Mouse (Mus musculus) embryo, embryonic 11.5 days (tissue): ENCODE measurements around the gene Alox12e.
"Not testable (repeated sequence)": the region's sequence is repeated elsewhere in the genome, so short reads cannot be mapped to it uniquely, and the experiment has no call there.

Experiments
- DNase-seq: peaks from one replicate; pipeline ENCODE4 v3.0.0-alpha.2; 2012; ENCODE audit warnings: low read depth, low spot score

Gene Alox12e

GRCm38 (mm10) chr11:70322528-70322927 lies at the start of gene Alox12e:
Gene Alox12e, minus strand, starts transcription at chr11:70322628.
- DNase-seq, result no peak

GRCm38 (mm10) chr11:70368626-70369025 lies 46.2 kb upstream of the Alox12e start:
- DNase-seq, result not testable (repeated sequence)

- not testable (repeated sequence) for DNase-seq
These were observed 45.3 kb upstream of the Alox12e start for GRCm38 (mm10) chr11:70367701-70368100.

GRCm38 (mm10) chr11:70351868-70352267 lies 29.4 kb upstream of the Alox12e start, which contains the start of gene Alox15:
Gene Alox15, minus strand, starts transcription at chr11:70352031.
- DNase-seq, result no peak

GRCm38 (mm10) chr11:70348630-70349029 lies 26.2 kb upstream of the Alox12e start:
- no peak for DNase-seq

GRCm38 (mm10) chr11:70347861-70348260 lies 25.4 kb upstream of the Alox12e start:
- no peak for DNase-seq

- no peak for DNase-seq
These were observed 23.1 kb upstream of the Alox12e start for GRCm38 (mm10) chr11:70345546-70345945.

DNA sequence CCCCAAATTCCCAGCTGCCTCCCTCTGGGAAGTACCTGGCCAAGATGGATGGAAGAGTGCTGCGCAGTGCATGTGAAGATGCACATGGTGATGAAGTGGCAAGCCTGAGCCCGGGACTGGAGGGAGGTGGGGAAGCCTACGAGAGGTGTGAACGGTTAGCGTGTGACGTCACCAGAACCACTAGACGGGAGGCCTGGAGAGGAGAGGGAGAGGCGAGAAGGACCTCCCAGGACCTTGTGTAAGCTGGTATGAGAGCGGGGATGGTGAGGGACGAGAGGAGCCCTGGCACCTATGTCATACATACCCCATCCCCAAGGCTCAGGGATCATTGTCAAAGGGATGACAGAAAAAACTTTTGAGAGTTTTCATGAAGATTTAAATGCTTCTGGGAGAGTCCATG lies 22.6 kb upstream of the Alox12e start:
- DNase-seq, result no peak

DNA sequence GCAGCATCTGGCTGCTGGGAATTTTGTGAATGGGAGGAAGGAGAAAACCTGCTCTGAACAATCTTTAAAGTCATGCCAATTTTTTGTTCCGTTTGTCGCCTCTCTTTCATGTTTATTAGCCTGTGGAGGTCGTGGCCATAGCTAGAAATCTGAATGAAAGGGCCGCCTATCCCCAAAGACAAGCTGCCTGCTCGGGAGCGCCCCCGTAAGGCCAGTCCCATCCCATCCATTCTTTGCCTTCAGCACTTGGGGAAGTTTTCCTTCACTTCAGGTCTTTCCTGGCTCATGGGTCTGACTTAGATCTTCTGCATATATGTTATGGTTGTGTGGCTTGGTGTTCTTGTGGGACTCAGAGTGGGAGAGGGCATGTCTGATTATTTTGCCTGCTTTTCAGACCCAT lies 17.1 kb upstream of the Alox12e start:
- no peak for DNase-seq

- DNase-seq, result peak; percentile 34
These were observed 12.0 kb upstream of the Alox12e start for GRCm38 (mm10) chr11:70334477-70334876.

DNA sequence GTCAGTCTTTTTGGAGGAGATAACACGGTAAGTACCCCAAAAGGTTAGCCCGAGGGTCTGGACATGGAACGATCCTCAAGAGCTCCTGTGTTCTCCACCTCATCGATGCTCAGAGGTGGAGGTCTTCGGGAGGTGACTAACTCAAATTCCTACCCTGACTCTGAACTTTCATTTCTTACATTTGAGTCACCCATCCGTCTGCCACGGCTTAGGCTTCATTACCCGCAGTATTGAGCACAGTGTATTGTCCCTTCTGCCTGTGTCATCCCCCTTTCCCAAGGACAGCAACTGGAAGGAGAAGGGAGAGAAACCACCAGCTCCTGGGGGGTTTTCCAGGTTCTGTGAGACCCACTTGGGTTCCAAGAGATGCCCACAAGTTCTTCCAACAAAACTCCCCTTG lies 2.3 kb upstream of the Alox12e start:
- no peak for DNase-seq

DNA sequence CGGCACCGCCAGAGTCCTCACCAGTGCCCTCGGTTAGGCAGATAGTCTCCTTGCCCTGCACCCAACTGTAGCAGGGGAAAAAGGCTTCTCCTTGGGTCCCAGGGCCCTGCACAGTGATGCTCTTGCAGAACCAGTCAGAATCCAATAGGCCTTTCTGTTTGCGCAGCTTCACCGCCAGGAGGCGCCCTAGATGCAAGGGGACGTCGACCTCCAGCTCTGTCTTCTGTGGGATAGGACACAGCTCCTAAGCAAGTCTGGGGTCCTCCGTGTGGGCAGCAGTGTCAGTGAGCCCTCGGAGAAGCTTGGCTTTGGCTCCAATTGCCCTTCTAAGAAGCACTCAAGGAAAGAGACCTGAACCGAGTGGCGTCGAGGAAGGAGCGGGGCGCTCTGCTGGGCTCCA lies 764 bp downstream of the Alox12e start:
- peak; percentile 30 for DNase-seq

DNA sequence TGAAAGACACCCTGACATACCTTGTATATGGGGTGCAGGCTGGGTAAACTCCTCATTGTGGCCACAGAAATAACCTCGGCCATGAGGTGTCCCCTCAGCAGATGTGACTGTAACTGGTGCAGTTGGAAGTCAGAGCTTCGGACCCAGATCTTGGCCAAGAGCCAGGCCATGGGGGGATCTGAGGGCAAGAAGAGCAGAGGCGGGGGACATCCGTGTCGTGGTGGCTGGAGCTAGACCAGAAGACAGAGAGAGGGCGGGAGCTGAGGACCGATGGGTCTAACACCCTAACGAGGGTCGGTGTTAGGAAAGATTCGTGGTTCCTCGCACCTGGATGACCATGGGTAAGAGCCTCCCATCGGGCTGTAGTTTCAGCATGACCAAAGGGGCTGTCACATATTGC lies 2.8 kb downstream of the Alox12e start:
- no peak for DNase-seq

- DNase-seq, result no peak
These were observed 8.6 kb downstream of the Alox12e start for GRCm38 (mm10) chr11:70313833-70314232.

DNA sequence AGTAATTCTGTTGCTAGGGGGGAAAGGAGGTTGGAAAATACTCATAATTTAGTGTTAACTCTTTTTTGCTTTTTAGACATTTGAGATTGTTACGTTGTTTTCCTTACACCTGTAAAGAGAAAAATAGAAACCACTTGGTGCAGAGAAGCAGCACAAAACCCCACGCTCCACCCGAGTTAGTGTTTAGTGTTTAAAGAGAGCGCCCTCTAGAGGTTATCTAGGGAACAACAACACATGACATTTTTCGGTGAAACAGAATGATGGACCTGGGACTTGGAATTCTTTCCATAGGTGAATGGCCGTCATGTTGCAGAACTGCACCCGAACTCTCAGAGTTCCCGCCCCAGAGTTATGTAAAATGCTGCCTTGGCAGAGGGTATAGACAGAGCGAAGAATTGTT lies 13.1 kb downstream of the Alox12e start:
- DNase-seq, result peak; percentile 20

DNA sequence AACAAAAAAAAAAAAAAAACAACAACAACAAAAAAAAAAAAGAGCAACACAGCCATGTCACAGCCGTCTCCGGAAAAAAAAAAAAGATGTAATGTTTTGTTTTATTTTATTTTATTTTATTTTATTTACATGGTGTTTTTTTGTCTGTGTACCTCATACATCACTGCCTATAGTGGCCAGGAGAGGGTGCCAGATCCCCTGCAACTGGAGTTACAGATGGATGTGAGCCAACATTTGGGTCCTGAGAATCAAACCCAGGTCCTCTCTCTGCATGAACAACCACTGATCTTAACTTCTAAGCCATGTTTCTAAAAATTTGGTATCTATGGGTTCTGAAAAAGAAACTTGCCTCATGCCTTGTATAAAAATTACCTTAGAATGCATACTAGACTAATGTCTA lies 14.1 kb downstream of the Alox12e start:
- DNase-seq, result no peak

- no peak for DNase-seq
These were observed 16.3 kb downstream of the Alox12e start for GRCm38 (mm10) chr11:70306159-70306558.

DNA sequence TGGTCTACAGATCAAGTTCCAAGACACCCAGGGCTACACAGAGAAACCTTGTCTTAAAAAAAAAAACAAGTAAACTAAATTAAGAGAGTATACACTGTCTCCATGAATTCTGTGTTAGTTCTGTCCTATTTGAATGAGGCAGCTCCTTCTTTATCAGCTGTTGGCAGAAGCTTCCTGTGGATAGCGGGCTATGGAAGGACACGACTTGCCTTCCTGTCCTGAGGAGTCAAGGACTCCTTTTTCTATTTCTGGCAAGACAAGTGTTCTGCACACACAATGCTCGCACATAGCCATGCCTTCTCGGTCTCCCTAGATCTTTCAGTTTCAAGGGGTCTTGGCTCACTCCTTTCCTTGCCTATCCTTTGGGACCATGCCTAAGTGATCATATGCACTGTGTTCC lies 20.1 kb downstream of the Alox12e start:
- DNase-seq, result no peak

- no peak for DNase-seq
These were observed 24.5 kb downstream of the Alox12e start for GRCm38 (mm10) chr11:70297836-70298454.

DNA sequence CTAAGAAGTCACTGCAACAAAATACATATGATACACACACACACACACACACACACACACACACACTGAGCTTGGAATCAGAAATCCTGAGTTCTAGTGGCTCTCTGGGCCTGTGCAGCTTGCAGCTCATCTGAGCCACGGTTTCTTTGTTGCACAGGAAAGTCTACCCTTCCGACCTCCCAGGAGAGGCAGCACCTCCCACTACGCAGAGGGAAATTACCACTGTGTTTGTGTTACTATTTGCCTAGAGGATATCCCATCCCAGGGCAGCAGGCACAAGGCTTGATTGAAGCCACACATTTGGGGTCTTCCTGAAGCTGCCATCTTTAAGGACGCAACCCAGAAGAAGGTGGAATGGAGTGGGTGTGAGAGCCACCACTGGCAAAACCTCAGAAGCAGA lies 25.0 kb downstream of the Alox12e start:
- no peak for DNase-seq

DNA sequence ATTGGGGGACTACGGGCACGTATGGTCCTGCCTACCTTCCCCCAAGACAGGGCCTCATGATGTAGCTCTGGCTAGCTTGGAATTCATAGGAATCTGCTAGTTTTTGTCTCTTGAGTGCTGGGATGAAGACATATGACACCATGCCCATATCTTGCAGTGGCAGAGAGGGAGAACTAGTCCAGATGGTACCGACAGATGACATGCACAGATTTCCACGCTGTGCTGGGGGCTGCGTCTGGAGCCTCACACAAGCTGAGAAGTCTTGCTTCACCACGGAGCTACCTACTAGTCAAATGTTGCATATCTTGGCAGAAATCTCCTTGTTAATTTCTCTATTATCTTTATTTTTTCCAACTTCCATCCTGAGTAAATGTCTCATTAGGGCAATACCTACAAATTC lies 28.5 kb downstream of the Alox12e start:
- no peak for DNase-seq

GRCm38 (mm10) chr11:70291235-70291634 lies 31.2 kb downstream of the Alox12e start:
- DNase-seq, result no peak

DNA sequence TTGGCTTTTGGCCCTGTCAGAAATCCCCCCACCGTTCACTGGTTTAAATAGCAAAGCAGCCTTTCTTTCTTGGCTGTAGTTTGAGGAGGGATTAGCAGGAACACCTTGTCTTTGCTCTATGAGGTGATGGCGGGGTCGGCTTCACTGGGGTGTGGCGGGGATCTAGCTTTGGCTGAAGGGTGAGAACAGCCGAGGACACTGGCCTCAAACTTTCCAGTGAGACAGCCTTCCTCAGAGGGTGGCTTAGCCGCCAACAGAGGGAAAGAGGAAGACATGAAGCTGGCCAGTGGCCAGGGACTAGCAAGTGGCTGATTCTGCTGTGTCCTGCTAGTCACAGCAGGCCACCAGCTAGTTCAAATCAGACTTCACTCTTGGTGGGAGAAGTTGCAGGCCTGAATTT lies 33.2 kb downstream of the Alox12e start:
- DNase-seq, result no peak

DNA sequence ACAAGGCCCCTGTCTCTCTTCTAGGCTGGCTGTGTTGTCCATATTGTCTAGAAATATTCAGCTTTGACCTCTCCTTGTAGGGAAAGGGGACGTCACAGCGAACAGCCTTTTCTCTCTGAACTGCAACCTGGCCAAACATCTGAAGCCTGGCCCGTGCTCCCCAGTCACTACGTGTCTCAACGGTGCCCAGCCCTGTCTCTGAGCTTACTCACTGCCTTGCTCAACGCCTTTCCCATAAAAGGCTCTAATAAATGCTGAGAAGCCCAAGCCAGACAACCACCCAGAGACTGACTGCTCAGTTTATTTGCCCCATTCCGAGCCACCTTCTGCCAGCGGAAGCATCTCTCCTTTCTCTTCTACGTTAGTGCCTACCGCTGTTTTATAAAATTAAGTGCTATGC lies 34.3 kb downstream of the Alox12e start:
- DNase-seq, result no peak
